8 mouse cellular contexts compared by ENCODE assay signal in the genomic region with DNA sequence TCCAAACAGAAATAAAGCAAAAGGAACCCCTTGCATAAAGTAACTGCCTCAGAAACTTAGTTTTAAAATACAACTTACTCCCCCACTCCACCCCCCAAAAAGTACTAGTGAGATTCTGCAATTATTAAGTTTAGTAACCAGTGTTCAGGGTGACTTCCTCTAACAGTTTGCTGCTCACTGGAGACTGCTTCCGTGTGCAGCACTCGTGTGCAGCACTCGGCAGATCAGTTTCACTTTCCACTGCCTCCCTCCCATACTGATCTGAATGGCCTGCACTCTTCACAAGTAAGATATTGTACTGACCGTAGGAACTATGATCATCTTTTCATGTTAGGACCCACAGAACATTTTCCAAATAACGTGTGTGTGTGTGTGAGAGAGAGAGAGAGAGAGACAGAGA. TPM values are rescaled to one million over a fixed set of nuclear protein-coding genes. Genes with fewer than 3 reads are reported as not detected.
DNase-seq lines count a peak whose midpoint lies in the region; ATAC-seq and TF ChIP-seq lines count a peak whose summit lies in the region.
"Had no signal": no experiment of that assay in that cellular context is flagged by ENCODE, and none has a peak within 500 bp of the region (broad histone marks: within the 10 kb centered on the region; RNA-seq: fewer than 3 reads in every experiment).

No protein-coding gene starts in this region.

- H3K4me2 ChIP-seq in lung, embryonic 16.5 days (ENCODE audit: low read depth, low read length) = no peak overlapping the region
- H3K4me2 ChIP-seq: forebrain, embryonic 12.5 days had no signal

- TF ChIP-seq CTCF in layer of hippocampus, adult 2 months (conservative IDR thresholded peaks at IDR 0.05) = no peak
- TF ChIP-seq CTCF in bone marrow, adult 2 months (IDR thresholded peaks at IDR 0.05; ENCODE audit: control insufficient read depth, insufficient read depth, low read length) = no peak

- H3K9me3 ChIP-seq in lung, embryonic 16.5 days (ENCODE audit: control insufficient read depth, low read length) = no peaks in the 10 kb centered on the region
- H3K9me3 ChIP-seq: forebrain, embryonic 12.5 days had no signal

- no peak overlapping the region for H3K4me3 ChIP-seq in layer of hippocampus, adult 2 months
- peak overlapping the region; percentile 37 for H3K4me3 ChIP-seq in bone marrow, adult 2 months (replicated peaks; ENCODE audit: control insufficient read depth, low read depth, low read length)
- no peak overlapping the region for H3K4me3 ChIP-seq in lung, embryonic 16.5 days (ENCODE audit: low read length)
- H3K4me3 ChIP-seq: forebrain, embryonic 12.5 days had no signal

- peak overlapping the region; percentile 75; the same call in 1 of the 2 replicates for H3K27ac ChIP-seq in layer of hippocampus, adult 2 months
- peak overlapping the region; percentile 69 for H3K27ac ChIP-seq in bone marrow, adult 2 months (ENCODE audit: control insufficient read depth, insufficient read depth, low read depth, low read length, poor library complexity)
- peak overlapping the region; percentile 20; the same call in 1 of the 2 replicates for H3K27ac ChIP-seq in lung, embryonic 16.5 days (ENCODE audit: low read length)
- H3K27ac ChIP-seq: forebrain, embryonic 12.5 days had no signal

- H3K4me1 ChIP-seq in bone marrow, adult 2 months (ENCODE audit: control insufficient read depth, insufficient read depth, low read length) = peaks cover 2% of the 10 kb centered on the region
- H3K4me1 ChIP-seq in lung, embryonic 16.5 days (replicated peaks; ENCODE audit: control insufficient read depth, insufficient read depth, low read length) = peaks cover 24% of the 10 kb centered on the region

- H3K27me3 ChIP-seq in lung, embryonic 16.5 days (ENCODE audit: control insufficient read depth, insufficient read depth, low read depth, low read length) = no peaks in the 10 kb centered on the region
- H3K27me3 ChIP-seq: forebrain, embryonic 12.5 days had no signal

- no peak for TF ChIP-seq POLR2A in bone marrow, adult 2 months (IDR thresholded peaks at IDR 0.05; ENCODE audit: borderline replicate concordance, control insufficient read depth, low read depth, low read length)

- peaks cover 16% of the 10 kb centered on the region for H3K36me3 ChIP-seq in lung, embryonic 16.5 days (ENCODE audit: control insufficient read depth, insufficient read depth, low read length)

- DNase-seq in layer of hippocampus, adult 2 months (ENCODE audit: low spot score in 2 of 2) = no peak
- no peak for DNase-seq in layer of hippocampus, adult 8-10 months (ENCODE audit: low spot score in 2 of 2)
- DNase-seq in thymus, postnatal 14 days = peak; percentile 50
- no peak for DNase-seq in urinary bladder, adult 2 months (ENCODE audit: low spot score)
- no peak for DNase-seq in cerebellum, adult 11-12 months

- ATAC-seq in lung, embryonic 16.5 days (ENCODE audit: low read depth) = no peak

- no peak overlapping the region for H3K9ac ChIP-seq in lung, embryonic 16.5 days (ENCODE audit: low read length)
- H3K9ac ChIP-seq: forebrain, embryonic 12.5 days had no signal

- WGBS in bone marrow, adult 2 months = 2% methylated on average over 5 of the region's 5 CpGs
- WGBS in lung, embryonic 16.5 days = 66% methylated on average over 5 of the region's 5 CpGs

RNA-seq across cellular contexts. Expression of a gene that starts 4.3 kb away (rescaled TPM):
- total RNA-seq in layer of hippocampus, adult 2 months (2021) = 10 to 100 TPM; 69.6 to 78.7 TPM
- total RNA-seq in layer of hippocampus, adult 8-10 months (2022) = 10 to 100 TPM; 70.9 to 85.2 (median 79.5) TPM
- polyA plus RNA-seq in bone marrow, adult 2 months (2011; ENCODE audit: insufficient read depth, insufficient read length, low replicate concordance, missing spikeins) = 102 and 151 TPM in 2 replicates
- 13.1 and 13.5 TPM in 2 replicates for polyA plus RNA-seq in lung, embryonic 16.5 days (2015; fragmentation: Nextera tagmentation; extraction: Ambion mirVana)
- polyA plus RNA-seq in urinary bladder, adult 2 months (2012; rRNA removed) = 42.5 and 57.7 TPM in 2 replicates

Comparison
In these comparisons a context has a peak if more than half of its experiments do, and no peak if none do; other contexts are left out.
1. H3K27ac ChIP-seq: peak in every context shown above with its lines; median percentile 75 in layer of hippocampus, adult 2 months; 69 in bone marrow, adult 2 months; 20 in lung, embryonic 16.5 days.